Mouse (Mus musculus) B cell, adult 2 months (primary cell): ENCODE data around the gene Olfr198.
"Not testable (repeated sequence)": the region's sequence is repeated elsewhere in the genome, so short reads cannot be mapped to it uniquely, and the experiment has no call there.

ENCODE experiments used
- DNase-seq, 2 experiments: peaks; one replicate each; pipeline ENCODE4 v3.0.0; 2022

The Olfr198 gene

DNA sequence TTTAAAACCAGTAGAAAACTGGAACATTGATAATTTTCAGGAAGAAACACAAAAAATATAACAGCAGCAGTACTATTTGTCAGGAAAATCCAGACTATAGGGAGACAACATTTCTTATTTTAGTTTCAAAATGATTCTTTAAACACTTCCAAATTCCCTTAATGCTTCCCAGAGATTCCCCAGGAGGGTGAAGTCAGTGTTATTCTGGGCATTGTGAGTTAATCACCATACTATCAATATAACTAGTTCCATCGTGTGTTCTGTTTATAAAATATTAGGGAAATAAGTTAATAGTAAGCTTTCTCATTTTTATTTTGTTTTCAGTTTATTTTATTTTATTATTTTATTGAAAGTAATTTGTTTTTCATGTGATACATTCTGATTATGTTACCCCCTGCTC, at the start of gene Olfr198:
TSS of gene Olfr198 (minus strand) at position 101 of the 400 bp plus-strand sequence.
- not testable (repeated sequence) for DNase-seq

DNA sequence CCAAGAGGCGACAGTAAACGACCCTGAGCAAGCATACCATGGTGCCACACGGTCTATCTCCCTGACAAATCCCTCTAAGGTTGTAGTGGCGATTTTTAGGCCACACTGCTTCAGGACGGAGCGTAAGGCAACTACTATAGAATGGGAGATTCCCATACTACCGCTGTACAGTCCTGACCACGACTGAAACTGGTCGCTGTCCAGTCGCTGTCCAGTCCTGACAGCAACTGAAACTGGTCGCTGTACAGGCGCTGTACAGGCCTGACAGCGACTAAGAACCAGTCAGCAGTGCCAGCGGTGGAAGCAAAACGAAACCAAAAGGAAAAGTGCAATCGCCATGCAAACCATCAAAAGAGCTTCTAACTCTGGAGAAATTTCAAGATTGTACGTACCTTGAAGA, 46.4 kb upstream of the Olfr198 start:
- DNase-seq, result no peak

DNA sequence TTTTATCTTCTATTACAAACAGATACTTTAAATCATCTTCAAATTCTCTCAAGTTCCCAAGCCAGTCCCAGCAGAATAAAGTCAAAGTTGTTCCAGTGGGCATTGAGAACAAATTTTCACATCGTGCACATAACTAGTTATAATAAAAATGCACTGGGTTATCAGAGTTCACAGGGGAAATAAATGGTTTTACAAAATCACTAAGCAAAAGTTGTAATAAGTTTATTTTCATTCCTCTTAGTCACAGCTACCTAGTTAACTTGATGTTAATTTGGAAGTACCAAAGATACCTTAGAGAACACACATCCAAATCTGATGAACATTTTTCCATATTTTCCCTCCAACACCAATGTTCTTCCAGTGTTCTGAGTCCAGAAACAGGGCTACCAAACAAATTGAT, 16.3 kb upstream of the Olfr198 start, which contains the start of gene Olfr199:
TSS of gene Olfr199 (minus strand) at position 101 of the 400 bp plus-strand sequence.
- not testable (repeated sequence) for DNase-seq

DNA sequence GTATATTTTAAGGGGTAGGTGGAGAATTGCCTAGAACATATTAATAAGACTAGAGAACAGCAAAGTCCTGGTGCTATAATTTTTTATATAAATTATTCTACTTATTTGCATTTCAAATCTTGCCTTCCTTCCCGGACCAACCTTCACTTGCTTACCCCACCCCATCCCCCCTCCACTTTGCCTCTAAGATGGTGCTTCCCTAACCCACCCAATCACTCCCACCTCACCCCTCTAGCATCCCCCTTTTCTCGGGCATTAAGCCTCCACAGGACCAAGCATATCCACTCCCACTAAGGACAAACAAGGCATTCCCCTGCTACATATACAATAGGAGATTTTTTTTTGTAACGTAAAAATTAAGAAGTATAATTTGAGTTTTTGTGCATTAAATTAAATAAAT, 14.5 kb upstream of the Olfr198 start:
- not testable (repeated sequence) for DNase-seq

DNA sequence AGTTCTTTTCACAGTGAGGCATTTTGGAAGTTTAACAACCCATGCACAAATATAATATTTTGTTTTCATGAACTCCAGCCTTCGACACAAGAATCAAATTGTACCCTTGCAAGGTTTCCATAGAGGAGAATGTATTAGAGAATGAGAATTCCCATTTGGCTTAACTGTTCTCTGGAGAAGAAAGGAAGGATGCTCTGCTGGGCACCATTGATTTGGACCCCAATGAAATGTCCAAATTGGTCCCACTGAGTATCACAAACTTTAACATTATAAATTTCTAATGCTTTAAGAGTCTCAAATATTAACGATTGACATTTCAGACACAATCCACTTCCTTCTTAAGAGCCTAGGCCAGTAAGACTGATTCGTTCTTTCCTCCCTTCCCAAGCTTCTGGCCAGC, 33.0 kb downstream of the Olfr198 start, which contains the start of gene Olfr196:
TSS of gene Olfr196 (minus strand) at position 101 of the 400 bp plus-strand sequence.
- DNase-seq, result no peak

DNA sequence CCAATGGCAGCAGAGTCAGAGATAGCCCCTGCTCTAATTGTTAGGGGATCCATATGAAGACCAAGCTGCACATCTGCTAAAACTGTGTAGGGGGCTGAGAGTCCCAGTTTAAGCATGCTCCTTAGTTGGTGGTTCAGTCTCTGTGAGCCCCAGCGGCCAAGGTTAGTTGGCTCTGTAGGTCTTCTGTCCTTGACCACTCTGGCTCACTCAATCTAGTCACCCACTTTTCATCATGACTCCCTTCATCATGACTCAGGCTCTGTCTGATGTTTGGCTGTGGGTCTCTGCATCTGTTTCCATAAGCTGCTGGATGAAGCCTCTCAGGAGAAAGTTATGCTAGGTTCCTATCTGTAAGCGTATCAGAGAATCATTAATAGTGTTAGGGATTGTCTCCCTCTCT, 51.3 kb downstream of the Olfr198 start:
- DNase-seq, result no peak
